In the genomic region with DNA sequence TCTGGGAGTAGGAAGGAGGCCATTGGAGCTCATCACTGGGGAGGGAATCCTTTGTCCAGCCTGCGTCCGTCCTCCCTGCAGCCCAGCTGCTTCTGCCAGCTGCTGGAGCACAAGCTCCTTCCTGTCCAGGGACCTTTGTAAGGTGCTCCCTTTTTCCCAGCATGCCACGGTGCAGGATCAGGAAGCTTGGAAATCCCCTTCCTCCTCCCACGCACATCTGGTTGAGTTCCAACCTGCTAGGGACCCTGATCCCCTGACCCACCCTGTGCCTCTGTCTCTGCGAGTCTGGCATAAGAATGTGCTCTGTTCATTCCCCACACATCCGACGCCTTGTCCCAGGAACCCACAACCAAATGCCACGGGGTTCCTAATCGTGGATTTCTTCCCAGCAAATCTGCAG, we compare ENCODE assay signal across 8 mouse cellular contexts. TPM values are rescaled to one million over a fixed set of nuclear protein-coding genes. Genes with fewer than 3 reads are reported as not detected.
DNase-seq lines count a peak whose midpoint lies in the region; ATAC-seq lines count a peak whose summit lies in the region.

No protein-coding gene starts in this region.

- intact Hi-C loops in gastrocnemius, postnatal 36 days (cut with DNase I): no loop called here

- peak overlapping the region; percentile 90 for H3K27ac ChIP-seq in embryonic facial prominence, embryonic 10.5 days (replicated peaks)
- H3K27ac ChIP-seq in hindbrain, embryonic 11.5 days (ENCODE audit: low read depth, low read length): peak overlapping the region; percentile 58; the same call in 1 of the 2 replicates
- H3K27ac ChIP-seq in liver, embryonic 13.5 days: peak overlapping the region; percentile 60

- no peak overlapping the region for H3K4me3 ChIP-seq in embryonic facial prominence, embryonic 10.5 days
- no peak overlapping the region for H3K4me3 ChIP-seq in hindbrain, embryonic 11.5 days (ENCODE audit: low read depth, low read length)
- no peak overlapping the region for H3K4me3 ChIP-seq in liver, embryonic 13.5 days (replicated peaks)

- H3K9ac ChIP-seq in hindbrain, embryonic 11.5 days (ENCODE audit: low read depth, low read length): no peak overlapping the region
- no peak overlapping the region for H3K9ac ChIP-seq in liver, embryonic 13.5 days

- peaks cover 95% of the 10 kb centered on the region for H3K4me1 ChIP-seq in embryonic facial prominence, embryonic 10.5 days
- H3K4me1 ChIP-seq in hindbrain, embryonic 11.5 days (replicated peaks; ENCODE audit: control insufficient read depth, insufficient read depth, low read length): peaks cover 30% of the 10 kb centered on the region
- H3K4me1 ChIP-seq in liver, embryonic 13.5 days (replicated peaks): peaks cover 96% of the 10 kb centered on the region

- ATAC-seq in hindbrain, embryonic 11.5 days (ENCODE audit: low FRiP score): no peak
- ATAC-seq in liver, embryonic 13.5 days (ENCODE audit: low read depth): no peak

- peak; percentile 34 for DNase-seq in gastrocnemius, postnatal 10 days
- DNase-seq in gastrocnemius, postnatal 36 days: no peak
- DNase-seq in embryonic facial prominence, embryonic 10.5 days (ENCODE audit: low spot score): no peak
- no peak for DNase-seq in hindbrain, embryonic 11.5 days (ENCODE audit: low spot score)
- DNase-seq in liver, embryonic 13.5 days: no peak
- DNase-seq in layer of hippocampus, adult 9-10 months (ENCODE audit: low spot score): no peak
- DNase-seq in left cerebral cortex, adult 18-20 months (ENCODE audit: low spot score in 2 of 2): no peak
- no peak for DNase-seq in urinary bladder, postnatal 10 days (ENCODE audit: low spot score)

- 84% methylated on average over 9 of the region's 9 CpGs for WGBS in embryonic facial prominence, embryonic 10.5 days
- 82% methylated on average over 9 of the region's 9 CpGs for WGBS in hindbrain, embryonic 11.5 days
- WGBS in liver, embryonic 13.5 days (ENCODE audit: insufficient replicate concordance): 62% methylated on average over 9 of the region's 9 CpGs

- no peaks in the 10 kb centered on the region for H3K9me3 ChIP-seq in embryonic facial prominence, embryonic 10.5 days
- H3K9me3 ChIP-seq in hindbrain, embryonic 11.5 days (ENCODE audit: control insufficient read depth, low read length): no peaks in the 10 kb centered on the region
- no peaks in the 10 kb centered on the region for H3K9me3 ChIP-seq in liver, embryonic 13.5 days (replicated peaks)

- H3K27me3 ChIP-seq in embryonic facial prominence, embryonic 10.5 days (replicated peaks; ENCODE audit: low read depth, poor library complexity, severe bottlenecking): peaks cover 29% of the 10 kb centered on the region
- H3K27me3 ChIP-seq in hindbrain, embryonic 11.5 days (ENCODE audit: control insufficient read depth, insufficient read depth, low read length): peaks cover 20% of the 10 kb centered on the region
- peaks cover 30% of the 10 kb centered on the region for H3K27me3 ChIP-seq in liver, embryonic 13.5 days

- no peak overlapping the region for H3K4me2 ChIP-seq in hindbrain, embryonic 11.5 days (replicated peaks; ENCODE audit: low read depth, low read length)
- no peak overlapping the region for H3K4me2 ChIP-seq in liver, embryonic 13.5 days

- H3K36me3 ChIP-seq in embryonic facial prominence, embryonic 10.5 days (replicated peaks): peaks cover 7% of the 10 kb centered on the region; the same call in 1 of the 2 replicates
- no peaks in the 10 kb centered on the region for H3K36me3 ChIP-seq in hindbrain, embryonic 11.5 days (ENCODE audit: control insufficient read depth, insufficient read depth, low read length)
- peaks cover under 1% of the 10 kb centered on the region; the same call in 1 of the 2 replicates for H3K36me3 ChIP-seq in liver, embryonic 13.5 days

RNA-seq across cellular contexts. Expression of gene Smim24, which starts 18.1 kb away (rescaled TPM):
- under 1 TPM in 1 of 2 experiments, not detected in 1; 0.65 TPM for total RNA-seq in gastrocnemius, postnatal 10 days (2021)
- total RNA-seq in gastrocnemius, postnatal 36 days (2021): under 1 TPM; 0.37 to 0.38 TPM
- 2.0 and 2.8 TPM in 2 replicates for polyA plus RNA-seq in embryonic facial prominence, embryonic 10.5 days (2016; fragmentation: Nextera tagmentation; extraction: Ambion mirVana)
- 2.7 and 4.1 TPM in 2 replicates for polyA plus RNA-seq in hindbrain, embryonic 11.5 days (2014; fragmentation: Nextera tagmentation; extraction: Ambion mirVana)
- polyA plus RNA-seq in liver, embryonic 13.5 days (2015; fragmentation: Nextera tagmentation; extraction: Ambion mirVana): 1.8 TPM in 2 replicates
- 1 to 10 TPM; 1.1 to 1.2 TPM for total RNA-seq in left cerebral cortex, adult 18-20 months (2021)

RNA-seq across cellular contexts. Expression of gene Gm48552, which starts 22.2 kb away (rescaled TPM):
- 1 to 10 TPM in 1 of 2 experiments, under 1 TPM in 1; 0.33 to 2.0 TPM for total RNA-seq in gastrocnemius, postnatal 10 days (2021)
- total RNA-seq in gastrocnemius, postnatal 36 days (2021): under 1 TPM; 0.59 to 0.77 TPM
- 1.8 and 3.1 TPM in 2 replicates for polyA plus RNA-seq in embryonic facial prominence, embryonic 10.5 days (2016; fragmentation: Nextera tagmentation; extraction: Ambion mirVana)
- polyA plus RNA-seq in hindbrain, embryonic 11.5 days (2014; fragmentation: Nextera tagmentation; extraction: Ambion mirVana): 0.49 and 1.0 TPM in 2 replicates
- 0.93 TPM in 1 of 2 replicates, not detected in the other for polyA plus RNA-seq in liver, embryonic 13.5 days (2015; fragmentation: Nextera tagmentation; extraction: Ambion mirVana)
- total RNA-seq in left cerebral cortex, adult 18-20 months (2021): 1 to 10 TPM; 2.7 to 2.8 TPM

RNA-seq across cellular contexts. Expression of gene Gm48551, which starts 26.7 kb away (rescaled TPM):
- total RNA-seq in gastrocnemius, postnatal 10 days (2021): under 1 TPM; 0.40 to 0.45 TPM
- 1 to 10 TPM in 1 of 2 experiments, under 1 TPM in 1; 0.89 to 1.2 TPM for total RNA-seq in gastrocnemius, postnatal 36 days (2021)
- polyA plus RNA-seq in embryonic facial prominence, embryonic 10.5 days (2016; fragmentation: Nextera tagmentation; extraction: Ambion mirVana): 2.7 TPM in 2 replicates
- 2.2 and 3.2 TPM in 2 replicates for polyA plus RNA-seq in hindbrain, embryonic 11.5 days (2014; fragmentation: Nextera tagmentation; extraction: Ambion mirVana)
- 0.86 and 0.89 TPM in 2 replicates for polyA plus RNA-seq in liver, embryonic 13.5 days (2015; fragmentation: Nextera tagmentation; extraction: Ambion mirVana)
- total RNA-seq in left cerebral cortex, adult 18-20 months (2021): 1 to 10 TPM; 3.1 to 3.8 TPM

RNA-seq across cellular contexts. Expression of gene Dohh, which starts 26.8 kb away (rescaled TPM):
- 10 to 100 TPM; 40.3 to 46.7 TPM for total RNA-seq in gastrocnemius, postnatal 10 days (2021)
- 10 to 100 TPM; 36.5 to 42.5 TPM for total RNA-seq in gastrocnemius, postnatal 36 days (2021)
- 105 and 109 TPM in 2 replicates for polyA plus RNA-seq in embryonic facial prominence, embryonic 10.5 days (2016; fragmentation: Nextera tagmentation; extraction: Ambion mirVana)
- 44.8 and 52.6 TPM in 2 replicates for polyA plus RNA-seq in hindbrain, embryonic 11.5 days (2014; fragmentation: Nextera tagmentation; extraction: Ambion mirVana)
- polyA plus RNA-seq in liver, embryonic 13.5 days (2015; fragmentation: Nextera tagmentation; extraction: Ambion mirVana): 61.1 and 68.7 TPM in 2 replicates
- 10 to 100 TPM; 87.4 to 97.6 TPM for total RNA-seq in left cerebral cortex, adult 18-20 months (2021)

RNA-seq across cellular contexts. Expression of gene Fzr1, which starts 32.7 kb away (rescaled TPM):
- 10 to 100 TPM; 17.6 to 24.1 TPM for total RNA-seq in gastrocnemius, postnatal 10 days (2021)
- 10 to 100 TPM; 14.2 to 15.9 TPM for total RNA-seq in gastrocnemius, postnatal 36 days (2021)
- 134 and 142 TPM in 2 replicates for polyA plus RNA-seq in embryonic facial prominence, embryonic 10.5 days (2016; fragmentation: Nextera tagmentation; extraction: Ambion mirVana)
- 83.0 and 92.1 TPM in 2 replicates for polyA plus RNA-seq in hindbrain, embryonic 11.5 days (2014; fragmentation: Nextera tagmentation; extraction: Ambion mirVana)
- polyA plus RNA-seq in liver, embryonic 13.5 days (2015; fragmentation: Nextera tagmentation; extraction: Ambion mirVana): 89.5 and 94.1 TPM in 2 replicates
- total RNA-seq in left cerebral cortex, adult 18-20 months (2021): 10 to 100 TPM; 71.1 to 72.1 TPM
